21 mouse cellular contexts compared by ENCODE assay signal in the genomic region with DNA sequence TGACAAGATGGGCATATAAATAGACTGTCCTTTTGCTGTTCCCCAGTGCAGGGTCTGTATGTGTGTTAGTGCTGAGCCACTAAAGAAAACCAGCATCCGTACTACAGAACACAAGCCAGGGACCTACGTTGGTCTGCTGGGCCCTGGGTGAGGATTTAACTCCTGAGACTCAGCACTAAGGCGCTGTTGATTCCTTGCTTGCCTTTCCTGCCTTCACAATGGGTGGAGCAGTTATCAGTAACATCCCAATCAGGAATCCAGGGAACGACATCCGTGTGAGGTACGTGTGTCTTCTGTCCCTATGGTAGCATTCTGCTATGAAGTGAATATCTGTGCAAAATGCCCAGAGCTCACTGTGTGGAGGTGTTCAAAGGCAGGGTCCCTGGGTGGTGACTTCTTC. TPM values are rescaled to one million over a fixed set of nuclear protein-coding genes. Genes with fewer than 3 reads are reported as not detected.
DNase-seq lines count a peak whose midpoint lies in the region; ATAC-seq and TF ChIP-seq lines count a peak whose summit lies in the region.
"Had no signal": no experiment of that assay in that cellular context is flagged by ENCODE, and none has a peak within 500 bp of the region (broad histone marks: within the 10 kb centered on the region; RNA-seq: fewer than 3 reads in every experiment).

No protein-coding gene starts in this region.

- no peak for ATAC-seq in heart, embryonic 13.5 days (ENCODE audit: extremely low read depth, insufficient number of reproducible peaks, low FRiP score, low TSS enrichment)
- no peak; the same call in 1 of the 2 replicates for ATAC-seq in heart, postnatal 0 days (ENCODE audit: insufficient read depth, low read depth)
- no peak for ATAC-seq in heart, embryonic 12.5 days (ENCODE audit: insufficient number of reproducible peaks, low FRiP score)
- ATAC-seq in midbrain, embryonic 16.5 days: no peak
- ATAC-seq: activated CD4-positive, CD25-positive, alpha-beta regulatory T cell, adult 4 months; forebrain, embryonic 14.5 days; inflammation-experienced regulatory T-cells, adult 6 months; intestine, postnatal 0 days; Patski had no signal

- 63% methylated on average over 6 of the region's 6 CpGs for WGBS in heart, embryonic 13.5 days
- 49% methylated on average over 6 of the region's 6 CpGs for WGBS in heart, postnatal 0 days
- WGBS in heart, embryonic 12.5 days: 64% methylated on average over 6 of the region's 6 CpGs
- WGBS in midbrain, embryonic 10.5 days: 88% methylated on average over 6 of the region's 6 CpGs
- WGBS in midbrain, embryonic 16.5 days: 86% methylated on average over 6 of the region's 6 CpGs

- TF ChIP-seq CTCF in heart, postnatal 0 days (IDR thresholded peaks at IDR 0.05; ENCODE audit: low read depth): no peak

- H3K9ac ChIP-seq in heart, embryonic 13.5 days: no peak overlapping the region
- H3K9ac ChIP-seq in heart, postnatal 0 days (replicated peaks; ENCODE audit: low read depth, low read length): no peak overlapping the region
- H3K9ac ChIP-seq in heart, embryonic 12.5 days: no peak overlapping the region
- no peak overlapping the region for H3K9ac ChIP-seq in midbrain, embryonic 16.5 days (ENCODE audit: low read depth, low read length)
- H3K9ac ChIP-seq: embryonic facial prominence, embryonic 13.5 days; hindbrain, embryonic 15.5 days had no signal

- H3K27ac ChIP-seq in heart, embryonic 13.5 days (replicated peaks): 0 out of 2 replicates have a peak overlapping the region, but pooled peaks have one; percentile 16
- H3K27ac ChIP-seq in heart, postnatal 0 days (ENCODE audit: low read depth): 0 out of 2 replicates have a peak overlapping the region, but pooled peaks have one; percentile 4
- H3K27ac ChIP-seq in heart, embryonic 12.5 days (ENCODE audit: poor library complexity, severe bottlenecking): no peak overlapping the region
- H3K27ac ChIP-seq in midbrain, embryonic 10.5 days (replicated peaks): peak overlapping the region; percentile 33; the same call in 1 of the 2 replicates
- H3K27ac ChIP-seq in midbrain, embryonic 16.5 days (ENCODE audit: low read length): no peak overlapping the region
- H3K27ac ChIP-seq: embryonic facial prominence, embryonic 13.5 days; gastrocnemius, adult 2 months had no signal

- H3K9me3 ChIP-seq in heart, embryonic 13.5 days: no peaks in the 10 kb centered on the region
- 0 out of 2 replicates have a peak, but pooled peaks cover 4% of the 10 kb centered on the region for H3K9me3 ChIP-seq in heart, postnatal 0 days (replicated peaks; ENCODE audit: control insufficient read depth, low read length)
- 0 out of 2 replicates have a peak, but pooled peaks cover 7% of the 10 kb centered on the region for H3K9me3 ChIP-seq in heart, embryonic 12.5 days (replicated peaks)
- H3K9me3 ChIP-seq in midbrain, embryonic 10.5 days (replicated peaks): peaks cover 4% of the 10 kb centered on the region; the same call in 1 of the 2 replicates
- peaks cover 6% of the 10 kb centered on the region; the same call in 1 of the 2 replicates for H3K9me3 ChIP-seq in midbrain, embryonic 16.5 days (replicated peaks; ENCODE audit: control insufficient read depth, low read length, poor library complexity, severe bottlenecking)

- no peak overlapping the region for H3K4me3 ChIP-seq in heart, embryonic 13.5 days
- no peak overlapping the region for H3K4me3 ChIP-seq in heart, postnatal 0 days (ENCODE audit: low read depth, low read length)
- H3K4me3 ChIP-seq in heart, embryonic 12.5 days: no peak overlapping the region
- H3K4me3 ChIP-seq in midbrain, embryonic 10.5 days: no peak overlapping the region
- H3K4me3 ChIP-seq in midbrain, embryonic 16.5 days (ENCODE audit: low read depth, low read length): no peak overlapping the region
- H3K4me3 ChIP-seq: embryonic facial prominence, embryonic 13.5 days; gastrocnemius, adult 2 months; hindbrain, embryonic 15.5 days had no signal

- no peak for DNase-seq in heart, adult 11 months
- no peak for DNase-seq in heart, postnatal 0 days (ENCODE audit: low spot score)
- DNase-seq in midbrain, embryonic 10.5 days (ENCODE audit: low spot score): no peak
- DNase-seq: adrenal gland, postnatal 14 days; cerebellum, adult 11-12 months; cerebellum, adult 9-10 months; cerebellum, postnatal 25 days; gastrocnemius, adult 2 months; gastrocnemius, postnatal 25 days; kidney, adult 8-10 months had no signal

- H3K27me3 ChIP-seq in heart, embryonic 13.5 days (replicated peaks): no peaks in the 10 kb centered on the region
- H3K27me3 ChIP-seq in heart, postnatal 0 days (ENCODE audit: control insufficient read depth, insufficient read depth, low read length): no peaks in the 10 kb centered on the region
- H3K27me3 ChIP-seq in heart, embryonic 12.5 days (replicated peaks): no peaks in the 10 kb centered on the region
- no peaks in the 10 kb centered on the region for H3K27me3 ChIP-seq in midbrain, embryonic 10.5 days (ENCODE audit: low read depth, poor library complexity, severe bottlenecking)
- no peaks in the 10 kb centered on the region for H3K27me3 ChIP-seq in midbrain, embryonic 16.5 days (ENCODE audit: control insufficient read depth, insufficient read depth, low read depth, low read length)
- H3K27me3 ChIP-seq: hindbrain, embryonic 15.5 days; Patski had no signal

- peaks cover 60% of the 10 kb centered on the region for H3K4me1 ChIP-seq in heart, embryonic 13.5 days
- H3K4me1 ChIP-seq in heart, postnatal 0 days (ENCODE audit: control insufficient read depth, insufficient read depth): peaks cover 15% of the 10 kb centered on the region; the same call in 1 of the 2 replicates
- peaks cover 46% of the 10 kb centered on the region for H3K4me1 ChIP-seq in heart, embryonic 12.5 days (replicated peaks)
- H3K4me1 ChIP-seq in midbrain, embryonic 10.5 days: peaks cover 67% of the 10 kb centered on the region
- peaks cover 25% of the 10 kb centered on the region for H3K4me1 ChIP-seq in midbrain, embryonic 16.5 days (ENCODE audit: control insufficient read depth, insufficient read depth, low read length)

- H3K36me3 ChIP-seq in heart, embryonic 13.5 days: peaks cover 19% of the 10 kb centered on the region
- H3K36me3 ChIP-seq in heart, postnatal 0 days (replicated peaks; ENCODE audit: control insufficient read depth, insufficient read depth, low read length): no peaks in the 10 kb centered on the region
- peaks cover 11% of the 10 kb centered on the region for H3K36me3 ChIP-seq in heart, embryonic 12.5 days
- peaks cover 89% of the 10 kb centered on the region for H3K36me3 ChIP-seq in midbrain, embryonic 10.5 days
- H3K36me3 ChIP-seq in midbrain, embryonic 16.5 days (ENCODE audit: control insufficient read depth, insufficient read depth, low read length): no peaks in the 10 kb centered on the region
- H3K36me3 ChIP-seq: embryonic facial prominence, embryonic 13.5 days; hindbrain, embryonic 15.5 days had no signal

- TF ChIP-seq EP300 in heart, postnatal 0 days (IDR thresholded peaks at IDR 0.05; ENCODE audit: low read depth): no peak

- no peak overlapping the region for H3K4me2 ChIP-seq in heart, embryonic 13.5 days
- H3K4me2 ChIP-seq in heart, postnatal 0 days (ENCODE audit: low read depth, low read length): no peak overlapping the region
- H3K4me2 ChIP-seq in heart, embryonic 12.5 days: no peak overlapping the region
- no peak overlapping the region for H3K4me2 ChIP-seq in midbrain, embryonic 16.5 days (ENCODE audit: low read length)
- H3K4me2 ChIP-seq: embryonic facial prominence, embryonic 13.5 days had no signal

RNA-seq across cellular contexts. Expression of gene Spsb4, which starts 8.2 kb away (rescaled TPM):
- polyA plus RNA-seq in heart, embryonic 13.5 days (2015; fragmentation: Nextera tagmentation; extraction: Ambion mirVana): 55.5 and 61.4 TPM in 2 replicates
- total RNA-seq in heart, postnatal 0 days (2014; rRNA removed; ENCODE audit: low replicate concordance): 36.4 and 72.4 TPM in 2 replicates
- 31.8 and 32.5 TPM in 2 replicates for polyA plus RNA-seq in heart, postnatal 0 days (2015; fragmentation: Nextera tagmentation; extraction: Ambion mirVana)
- 66.1 and 67.6 TPM in 2 replicates for polyA plus RNA-seq in heart, embryonic 12.5 days (2016; fragmentation: Nextera tagmentation; extraction: Ambion mirVana)
- polyA plus RNA-seq in midbrain, embryonic 10.5 days (2016; fragmentation: Nextera tagmentation; extraction: Ambion mirVana): 174 and 175 TPM in 2 replicates
- polyA plus RNA-seq in midbrain, embryonic 16.5 days (2015; fragmentation: Nextera tagmentation; extraction: Ambion mirVana): 23.5 and 28.3 TPM in 2 replicates
- total RNA-seq: CH12.LX had no signal

Comparison
In these comparisons a context has a peak if more than half of its experiments do, and no peak if none do; other contexts are left out.
1. H3K27ac ChIP-seq: peak in heart, embryonic 13.5 days (single experiment), heart, postnatal 0 days (single experiment) and midbrain, embryonic 10.5 days (single experiment); none in heart, embryonic 12.5 days (single experiment) and midbrain, embryonic 16.5 days (single experiment).